17 mouse cellular contexts compared by ENCODE assay signal in genomic region chr8:57816034-57816433, GRCm38 (mm10).
DNase-seq lines count a peak whose midpoint lies in the region; ATAC-seq lines count a peak whose summit lies in the region.
"Had no signal": no experiment of that assay in that cellular context is flagged by ENCODE, and none has a peak within 500 bp of the region (broad histone marks: within the 10 kb centered on the region; RNA-seq: fewer than 3 reads in every experiment).

No protein-coding gene starts in this region.

- no peak overlapping the region for H3K4me2 ChIP-seq in embryonic facial prominence, embryonic 14.5 days (ENCODE audit: low read depth, low read length)
- H3K4me2 ChIP-seq in midbrain, embryonic 14.5 days (ENCODE audit: low read length): no peak overlapping the region
- H3K4me2 ChIP-seq: forebrain, embryonic 15.5 days; hindbrain, embryonic 13.5 days had no signal

- H3K9me3 ChIP-seq in embryonic facial prominence, embryonic 10.5 days: no peaks in the 10 kb centered on the region
- 0 out of 2 replicates have a peak, but pooled peaks cover 3% of the 10 kb centered on the region for H3K9me3 ChIP-seq in embryonic facial prominence, embryonic 14.5 days (ENCODE audit: control insufficient read depth, low read length)
- H3K9me3 ChIP-seq in midbrain, embryonic 14.5 days (ENCODE audit: control insufficient read depth, low read length): no peaks in the 10 kb centered on the region
- H3K9me3 ChIP-seq: forebrain, embryonic 15.5 days; heart, embryonic 10.5 days; hindbrain, embryonic 13.5 days had no signal

- no peaks in the 10 kb centered on the region for H3K27me3 ChIP-seq in embryonic facial prominence, embryonic 10.5 days (replicated peaks; ENCODE audit: low read depth, poor library complexity, severe bottlenecking)
- no peaks in the 10 kb centered on the region for H3K27me3 ChIP-seq in embryonic facial prominence, embryonic 14.5 days (replicated peaks; ENCODE audit: control insufficient read depth, insufficient read depth, low read length)
- H3K27me3 ChIP-seq in midbrain, embryonic 14.5 days (ENCODE audit: control insufficient read depth, insufficient read depth, low read length): no peaks in the 10 kb centered on the region
- H3K27me3 ChIP-seq: forebrain, embryonic 15.5 days; hindbrain, embryonic 13.5 days had no signal

- no peak overlapping the region for H3K9ac ChIP-seq in embryonic facial prominence, embryonic 14.5 days (ENCODE audit: low read depth, low read length)
- no peak overlapping the region for H3K9ac ChIP-seq in midbrain, embryonic 14.5 days (replicated peaks; ENCODE audit: low read length)
- H3K9ac ChIP-seq: forebrain, embryonic 15.5 days; hindbrain, embryonic 13.5 days had no signal

- no peaks in the 10 kb centered on the region for H3K36me3 ChIP-seq in embryonic facial prominence, embryonic 10.5 days (replicated peaks)
- no peaks in the 10 kb centered on the region for H3K36me3 ChIP-seq in embryonic facial prominence, embryonic 14.5 days (ENCODE audit: control insufficient read depth, insufficient read depth, low read length)
- H3K36me3 ChIP-seq in midbrain, embryonic 14.5 days (ENCODE audit: control insufficient read depth, insufficient read depth, low read length): no peaks in the 10 kb centered on the region
- H3K36me3 ChIP-seq: forebrain, embryonic 15.5 days; heart, embryonic 10.5 days; hindbrain, embryonic 13.5 days had no signal

- DNase-seq in embryo, embryonic 11 days: peak; percentile 26
- peak; percentile 50 for DNase-seq in embryonic facial prominence, embryonic 10.5 days (ENCODE audit: low spot score)
- peak; percentile 9 for DNase-seq in embryonic facial prominence, embryonic 14.5 days (ENCODE audit: low spot score)
- DNase-seq in mesoderm, embryonic 11.5 days (ENCODE audit: low read depth, low spot score): peak; percentile 47
- no peak for DNase-seq in layer of hippocampus, adult 8-10 months (ENCODE audit: low spot score in 2 of 2)
- no peak for DNase-seq in midbrain, embryonic 14.5 days
- DNase-seq in right cerebral cortex, postnatal 14 days: no peak
- DNase-seq: adrenal gland, adult 8-10 months; adrenal gland, postnatal 36 days; cerebellum, adult 2 months; gastrocnemius, postnatal 10 days; heart, adult 18-20 months; heart, postnatal 10 days had no signal

- H3K4me1 ChIP-seq in embryonic facial prominence, embryonic 10.5 days: peaks cover 13% of the 10 kb centered on the region
- H3K4me1 ChIP-seq in embryonic facial prominence, embryonic 14.5 days (ENCODE audit: control insufficient read depth, insufficient read depth, low read length): peaks cover 10% of the 10 kb centered on the region
- H3K4me1 ChIP-seq in midbrain, embryonic 14.5 days (ENCODE audit: control insufficient read depth, insufficient read depth, low read length): no peaks in the 10 kb centered on the region
- H3K4me1 ChIP-seq: forebrain, embryonic 15.5 days; heart, embryonic 10.5 days; hindbrain, embryonic 13.5 days had no signal

- no peak overlapping the region for H3K27ac ChIP-seq in embryonic facial prominence, embryonic 10.5 days (replicated peaks)
- no peak overlapping the region for H3K27ac ChIP-seq in embryonic facial prominence, embryonic 14.5 days (replicated peaks; ENCODE audit: low read depth, low read length)
- no peak overlapping the region for H3K27ac ChIP-seq in midbrain, embryonic 14.5 days (replicated peaks; ENCODE audit: low read depth, low read length)
- H3K27ac ChIP-seq: forebrain, embryonic 15.5 days; heart, embryonic 10.5 days; hindbrain, embryonic 13.5 days; hindbrain, postnatal 0 days had no signal

- no peak for ATAC-seq in embryonic facial prominence, embryonic 14.5 days (ENCODE audit: low read depth)
- ATAC-seq in midbrain, embryonic 14.5 days (ENCODE audit: low FRiP score, low TSS enrichment): no peak
- ATAC-seq: forebrain, embryonic 15.5 days; hindbrain, postnatal 0 days had no signal

- WGBS in embryonic facial prominence, embryonic 10.5 days: 49% methylated on average over 7 of the region's 7 CpGs
- 22% methylated on average over 7 of the region's 7 CpGs for WGBS in embryonic facial prominence, embryonic 14.5 days
- WGBS in midbrain, embryonic 14.5 days: 57% methylated on average over 7 of the region's 7 CpGs

- H3K4me3 ChIP-seq in embryonic facial prominence, embryonic 10.5 days: no peak overlapping the region
- H3K4me3 ChIP-seq in embryonic facial prominence, embryonic 14.5 days (ENCODE audit: low read depth, low read length): no peak overlapping the region
- H3K4me3 ChIP-seq in midbrain, embryonic 14.5 days (replicated peaks; ENCODE audit: low read depth, low read length): no peak overlapping the region
- H3K4me3 ChIP-seq: forebrain, embryonic 15.5 days; heart, embryonic 10.5 days; hindbrain, embryonic 13.5 days had no signal

Comparison
In these comparisons a context has a peak if more than half of its experiments do, and no peak if none do; other contexts are left out.
1. DNase-seq: peak in embryo, embryonic 11 days (single experiment), embryonic facial prominence, embryonic 10.5 days (single experiment), embryonic facial prominence, embryonic 14.5 days (single experiment) and mesoderm, embryonic 11.5 days (single experiment); none in layer of hippocampus, adult 8-10 months (0 of 2), midbrain, embryonic 14.5 days (single experiment) and right cerebral cortex, postnatal 14 days (single experiment).